Mouse (Mus musculus) G1E-ER4 (cell line): ENCODE data around the gene Lix1l. TPM values are rescaled to one million over a fixed set of nuclear protein-coding genes. Genes with fewer than 3 reads are reported as not detected.

Source experiments
- GATA1 ChIP-seq: IDR thresholded peaks from one replicate; pipeline ENCODE4 v1.8.0; 2012; ENCODE audit warnings: low read length, inconsistent platforms
- polyA plus RNA-seq: library from polyadenylated mRNA; stranded (reverse); fragments of >175 nt; gene quantifications from 2 replicates; pipeline ENCODE4 v1.2.3, GENCODE M21; 2012

Gene Lix1l
- polyA plus RNA-seq, 1 experiment, result 0.92 TPM

GRCm38 (mm10) chr3:96671519-96671918, 70.6 kb downstream of the Lix1l start:
- no peak for TF ChIP-seq GATA1

- no peak for TF ChIP-seq GATA1
These were observed 72.6 kb downstream of the Lix1l start for GRCm38 (mm10) chr3:96673514-96673913.

GRCm38 (mm10) chr3:96674442-96674841, 73.5 kb downstream of the Lix1l start:
- TF ChIP-seq GATA1, result no peak

GRCm38 (mm10) chr3:96675171-96675570, 74.2 kb downstream of the Lix1l start:
- TF ChIP-seq GATA1, result no peak

GRCm38 (mm10) chr3:96675690-96676089, 74.7 kb downstream of the Lix1l start:
- TF ChIP-seq GATA1, result no peak

Other genes starting within 250 kb of the Lix1l start
- not detected in 2 replicates for gene BC107364, start 148.8 kb upstream of the Lix1l start, polyA plus RNA-seq
- not detected in 2 replicates for gene Hfe2, start 76.0 kb upstream of the Lix1l start, polyA plus RNA-seq
- gene Txnip, start 43.2 kb upstream of the Lix1l start, polyA plus RNA-seq, result 9.6 and 10.6 TPM in 2 replicates
- not detected in 2 replicates for gene Gm16253, start 24.2 kb upstream of the Lix1l start, polyA plus RNA-seq
- gene Polr3gl, start 7.0 kb upstream of the Lix1l start, polyA plus RNA-seq, result 9.8 and 14.7 TPM in 2 replicates
- 0.03 TPM in 1 of 2 replicates, not detected in the other for gene Ankrd34a, start 4.5 kb upstream of the Lix1l start, polyA plus RNA-seq
- gene Rbm8a, start 28.8 kb downstream of the Lix1l start, polyA plus RNA-seq, result 51.9 and 144 TPM in 2 replicates
- gene Pex11b, start 34.2 kb downstream of the Lix1l start, polyA plus RNA-seq, result 3.1 and 4.7 TPM in 2 replicates
- 0.16 TPM in 1 of 2 replicates, not detected in the other for gene Gm42957, start 34.3 kb downstream of the Lix1l start, polyA plus RNA-seq
- gene Itga10, start 44.4 kb downstream of the Lix1l start, polyA plus RNA-seq, result 0.15 and 0.18 TPM in 2 replicates
- gene Ankrd35, start 69.0 kb downstream of the Lix1l start, polyA plus RNA-seq, result not detected in 2 replicates
- gene Pias3, start 95.2 kb downstream of the Lix1l start, polyA plus RNA-seq, result 13.0 and 16.2 TPM in 2 replicates
- gene Nudt17, start 107.4 kb downstream of the Lix1l start, polyA plus RNA-seq, result 0.18 and 0.29 TPM in 2 replicates
- 8.2 and 8.5 TPM in 2 replicates for gene Polr3c, start 126.5 kb downstream of the Lix1l start, polyA plus RNA-seq
- 18.9 and 25.4 TPM in 2 replicates for gene Rnf115, start 126.5 kb downstream of the Lix1l start, polyA plus RNA-seq
- 0.02 TPM in 1 of 2 replicates, not detected in the other for gene Pdzk1, start 228.1 kb downstream of the Lix1l start, polyA plus RNA-seq
- gene Cd160, start 228.2 kb downstream of the Lix1l start, polyA plus RNA-seq, result not detected in 2 replicates